Mouse (Mus musculus) ES-Bruce4 (cell line): ENCODE data around the gene Bmp3. TPM values are rescaled to one million over a fixed set of nuclear protein-coding genes. Genes with fewer than 3 reads are reported as not detected.

Experiments
- H3K27ac ChIP-seq: 2 replicates; pipeline ENCODE4 v1.5.1; 2012; ENCODE audit warnings: low read length, inconsistent platforms; ENCODE audit not compliant: insufficient read depth
- H3K27me3 ChIP-seq: 2 replicates; pipeline ENCODE4 v1.6.1; 2012; ENCODE audit warnings: mild to moderate bottlenecking, low read length, inconsistent platforms; ENCODE audit not compliant: control insufficient read depth, poor library complexity, insufficient read depth, severe bottlenecking
- H3K36me3 ChIP-seq: 2 replicates; pipeline ENCODE4 v1.6.1; 2012; ENCODE audit warnings: inconsistent platforms, mild to moderate bottlenecking, low read length, moderate library complexity; ENCODE audit not compliant: control insufficient read depth, poor library complexity, insufficient read depth, severe bottlenecking
- H3K4me1 ChIP-seq: one replicate; pipeline ENCODE4 v1.8.1; 2011; ENCODE audit warnings: low read length; ENCODE audit not compliant: control insufficient read depth, insufficient read depth
- H3K4me3 ChIP-seq: 2 replicates; pipeline ENCODE4 v1.5.1; 2011; ENCODE audit warnings: low read depth, mild to moderate bottlenecking, low read length
- H3K9ac ChIP-seq: 2 replicates; pipeline ENCODE4 v1.6.1; 2012; ENCODE audit warnings: low read depth, mild to moderate bottlenecking, inconsistent platforms; ENCODE audit not compliant: poor library complexity, severe bottlenecking
- H3K9me3 ChIP-seq: replicated peaks from 2 replicates; pipeline ENCODE4 v1.6.1; 2012; ENCODE audit warnings: mild to moderate bottlenecking, low read length, inconsistent platforms; ENCODE audit not compliant: control insufficient read depth, poor library complexity, insufficient read depth, severe bottlenecking
- CTCF ChIP-seq: IDR thresholded peaks from one replicate; pipeline ENCODE4 v1.8.1; 2011; ENCODE audit warnings: low read depth, low read length
- EP300 ChIP-seq: IDR thresholded peaks from 2 replicates; pipeline ENCODE4 v1.6.1; 2011; ENCODE audit warnings: low read depth, low read length; ENCODE audit not compliant: insufficient read depth
- POLR2A ChIP-seq: IDR thresholded peaks from one replicate; pipeline ENCODE4 v1.8.1; 2011; ENCODE audit warnings: low read length; ENCODE audit not compliant: insufficient read depth
- polyA plus RNA-seq: library from polyadenylated mRNA; stranded (reverse); fragments of >200 nt; gene quantifications from 2 replicates; pipeline ENCODE4 v1.2.4, GENCODE M21; 2011; ENCODE audit warnings: low read depth; ENCODE audit not compliant: missing spikeins, insufficient read depth, insufficient read length

Bmp3 gene
- polyA plus RNA-seq, result 0.61 and 0.66 TPM in 2 replicates

GRCm38 (mm10) chr5:98854264-98854626 lies at the start of gene Bmp3:
Gene Bmp3, plus strand, starts transcription at chr5:98854415.
- Histone ChIP-seq H3K9me3 (no peaks in the 10 kb centered on the region), H3K27ac (no peak within 1 kb of the TSS), H3K9ac (peak within 1 kb of the TSS; percentile 33; the same call in 1 of the 2 replicates), H3K4me3 (peak within 1 kb of the TSS; percentile 47), H3K36me3 (no peaks in the 10 kb centered on the region), H3K4me1 (no peaks in the 10 kb centered on the region), H3K27me3 (peaks cover 7% of the 10 kb centered on the region)
- TF ChIP-seq EP300 (no peak), POLR2A (no peak), CTCF (no peak)

GRCm38 (mm10) chr5:98804761-98805160 lies 49.5 kb upstream of the Bmp3 start:
- Histone ChIP-seq H3K4me1 (no peaks in the 10 kb centered on the region), H3K9ac (no peak overlapping the region), H3K27me3 (no peaks in the 10 kb centered on the region), H3K4me3 (no peak overlapping the region), H3K27ac (no peak overlapping the region), H3K9me3 (no peaks in the 10 kb centered on the region), H3K36me3 (no peaks in the 10 kb centered on the region)
- no peak for TF ChIP-seq CTCF
- TF ChIP-seq POLR2A, result no peak
- TF ChIP-seq EP300, result no peak

- TF ChIP-seq CTCF (no peak), POLR2A (no peak), EP300 (no peak)
- Histone ChIP-seq H3K9ac (no peak overlapping the region), H3K9me3 (no peaks in the 10 kb centered on the region), H3K4me1 (no peaks in the 10 kb centered on the region), H3K4me3 (no peak overlapping the region), H3K36me3 (no peaks in the 10 kb centered on the region), H3K27me3 (no peaks in the 10 kb centered on the region), H3K27ac (no peak overlapping the region)
Observed at GRCm38 (mm10) chr5:98806492-98806891, 47.7 kb upstream of the Bmp3 start.

- no peaks in the 10 kb centered on the region for H3K27me3 ChIP-seq
- H3K4me3 ChIP-seq, result no peak overlapping the region
- no peak overlapping the region for H3K9ac ChIP-seq
- H3K27ac ChIP-seq, result no peak overlapping the region
- H3K9me3 ChIP-seq, result no peaks in the 10 kb centered on the region
- H3K4me1 ChIP-seq, result no peaks in the 10 kb centered on the region
- no peaks in the 10 kb centered on the region for H3K36me3 ChIP-seq
- TF ChIP-seq CTCF (no peak), POLR2A (no peak), EP300 (no peak)
Observed at GRCm38 (mm10) chr5:98807022-98807421, 47.2 kb upstream of the Bmp3 start.

GRCm38 (mm10) chr5:98807953-98808352 lies 46.3 kb upstream of the Bmp3 start:
- H3K4me3 ChIP-seq, result no peak overlapping the region
- H3K9me3 ChIP-seq, result no peaks in the 10 kb centered on the region
- H3K27ac ChIP-seq, result no peak overlapping the region
- H3K36me3 ChIP-seq, result no peaks in the 10 kb centered on the region
- no peak overlapping the region for H3K9ac ChIP-seq
- H3K27me3 ChIP-seq, result no peaks in the 10 kb centered on the region
- TF ChIP-seq POLR2A (no peak), CTCF (no peak), EP300 (no peak)
- H3K4me1 ChIP-seq, result no peaks in the 10 kb centered on the region

GRCm38 (mm10) chr5:98812380-98812779 lies 41.8 kb upstream of the Bmp3 start:
- Histone ChIP-seq H3K36me3 (no peaks in the 10 kb centered on the region), H3K4me3 (no peak overlapping the region), H3K27me3 (no peaks in the 10 kb centered on the region), H3K27ac (no peak overlapping the region), H3K4me1 (no peaks in the 10 kb centered on the region), H3K9me3 (no peaks in the 10 kb centered on the region), H3K9ac (no peak overlapping the region)
- TF ChIP-seq CTCF (no peak), POLR2A (no peak), EP300 (no peak)

- H3K4me1 ChIP-seq, result no peaks in the 10 kb centered on the region
- H3K9me3 ChIP-seq, result no peaks in the 10 kb centered on the region
- H3K27me3 ChIP-seq, result no peaks in the 10 kb centered on the region
- no peak overlapping the region for H3K9ac ChIP-seq
- H3K4me3 ChIP-seq, result no peak overlapping the region
- TF ChIP-seq EP300 (no peak), CTCF (no peak), POLR2A (no peak)
- H3K27ac ChIP-seq, result no peak overlapping the region
- H3K36me3 ChIP-seq, result no peaks in the 10 kb centered on the region
Observed at GRCm38 (mm10) chr5:98815269-98815668, 38.9 kb upstream of the Bmp3 start.
